Mouse (Mus musculus): ENCODE measurements around the gene Xirp2. TPM values are rescaled to one million over a fixed set of nuclear protein-coding genes. Genes with fewer than 3 reads are reported as not detected.
"Not testable (repeated sequence)": the region's sequence is repeated elsewhere in the genome, so short reads cannot be mapped to it uniquely, and the experiment has no call there.

Gene Xirp2
- not detected in 2 replicates for polyA plus RNA-seq (2016; fragmentation: Nextera tagmentation; extraction: Ambion mirVana)

- H3K4me3 ChIP-seq, result no peak within 1 kb of the TSS
- no peak within 1 kb of the TSS for H3K27ac ChIP-seq
- no peaks in the 10 kb centered on the region for H3K27me3 ChIP-seq
- 69% methylated on average over 3 of the region's 3 CpGs for WGBS
- no peaks in the 10 kb centered on the region for H3K9me3 ChIP-seq (replicated peaks)
- no peaks in the 10 kb centered on the region for H3K36me3 ChIP-seq
- no peak within 1 kb of the TSS for H3K4me2 ChIP-seq (replicated peaks)
- H3K9ac ChIP-seq, result no peak within 1 kb of the TSS
- no peaks in the 10 kb centered on the region for H3K4me1 ChIP-seq
- no peak for ATAC-seq (ENCODE audit: low FRiP score)
Observed at GRCm38 (mm10) chr2:67445780-67446179, at the start of gene Xirp2. TSS of gene Xirp2 (plus strand) at chr2:67446002.

- H3K9ac ChIP-seq, result not testable (repeated sequence)
Observed at GRCm38 (mm10) chr2:67413425-67413824, 32.4 kb upstream of the Xirp2 start, which contains the start of gene Gm21830. TSS of gene Gm21830 (plus strand) at chr2:67413725.

GRCm38 (mm10) chr2:67420853-67421252 lies 24.9 kb upstream of the Xirp2 start:
- H3K4me3 ChIP-seq, result no peak overlapping the region
- H3K9ac ChIP-seq, result no peak overlapping the region
- H3K4me2 ChIP-seq (replicated peaks), result no peak overlapping the region
- H3K4me1 ChIP-seq, result no peaks in the 10 kb centered on the region
- H3K36me3 ChIP-seq, result no peaks in the 10 kb centered on the region
- no peak overlapping the region for H3K27ac ChIP-seq
- no peaks in the 10 kb centered on the region for H3K9me3 ChIP-seq (replicated peaks)
- ATAC-seq (ENCODE audit: low FRiP score), result no peak
- no peaks in the 10 kb centered on the region for H3K27me3 ChIP-seq

More at GRCm38 (mm10) chr2:67413425-67413824, 32.4 kb upstream of the Xirp2 start, which contains the start of gene Gm21830:
- not testable (repeated sequence) for H3K4me3 ChIP-seq; H3K4me1 ChIP-seq; H3K27ac ChIP-seq; H3K27me3 ChIP-seq; ATAC-seq (ENCODE audit: low FRiP score); H3K4me2 ChIP-seq (replicated peaks); H3K36me3 ChIP-seq; H3K9me3 ChIP-seq (replicated peaks)
- WGBS, result no CpG with 5 or more reads among the region's 1 CpGs

- no peaks in the 10 kb centered on the region for H3K4me1 ChIP-seq
- H3K4me2 ChIP-seq (replicated peaks), result no peak overlapping the region
- H3K9ac ChIP-seq, result no peak overlapping the region
- H3K36me3 ChIP-seq, result no peaks in the 10 kb centered on the region
- 100% methylated on average over 1 of the region's 1 CpGs for WGBS
- H3K9me3 ChIP-seq (replicated peaks), result no peaks in the 10 kb centered on the region
- H3K27me3 ChIP-seq, result no peaks in the 10 kb centered on the region
- no peak overlapping the region for H3K4me3 ChIP-seq
- no peak overlapping the region for H3K27ac ChIP-seq
- no peak for ATAC-seq (ENCODE audit: low FRiP score)
Observed at GRCm38 (mm10) chr2:67422799-67423198, 23.0 kb upstream of the Xirp2 start.

- H3K27me3 ChIP-seq, result no peaks in the 10 kb centered on the region
- no peaks in the 10 kb centered on the region for H3K4me1 ChIP-seq
- H3K9me3 ChIP-seq (replicated peaks), result no peaks in the 10 kb centered on the region
- 62% methylated on average over 2 of the region's 2 CpGs for WGBS
- ATAC-seq (ENCODE audit: low FRiP score), result no peak
- no peak within 1 kb of the TSS for H3K9ac ChIP-seq
- no peak within 1 kb of the TSS for H3K4me3 ChIP-seq
- H3K36me3 ChIP-seq, result no peaks in the 10 kb centered on the region
- H3K27ac ChIP-seq, result no peak within 1 kb of the TSS
- H3K4me2 ChIP-seq (replicated peaks), result no peak within 1 kb of the TSS
Observed at GRCm38 (mm10) chr2:67433081-67433480, 12.7 kb upstream of the Xirp2 start, which contains the start of gene Gm26727. TSS of gene Gm26727 (minus strand) at chr2:67433181.

- no peaks in the 10 kb centered on the region for H3K36me3 ChIP-seq
- H3K4me3 ChIP-seq, result no peak overlapping the region
- no peaks in the 10 kb centered on the region for H3K27me3 ChIP-seq
- H3K4me1 ChIP-seq, result no peaks in the 10 kb centered on the region
- no peak for ATAC-seq (ENCODE audit: low FRiP score)
- no peak overlapping the region for H3K4me2 ChIP-seq (replicated peaks)
- 89% methylated on average over 8 of the region's 8 CpGs for WGBS
- H3K27ac ChIP-seq, result no peak overlapping the region
- H3K9me3 ChIP-seq (replicated peaks), result no peaks in the 10 kb centered on the region
- H3K9ac ChIP-seq, result no peak overlapping the region
Observed at GRCm38 (mm10) chr2:67438309-67438708, 7.5 kb upstream of the Xirp2 start.

GRCm38 (mm10) chr2:67446772-67447171 lies 970 bp downstream of the Xirp2 start:
- H3K4me1 ChIP-seq, result no peaks in the 10 kb centered on the region
- no peak overlapping the region for H3K9ac ChIP-seq
- H3K9me3 ChIP-seq (replicated peaks), result no peaks in the 10 kb centered on the region
- WGBS, result 89% methylated on average over 1 of the region's 1 CpGs
- no peak overlapping the region for H3K4me2 ChIP-seq (replicated peaks)
- H3K27me3 ChIP-seq, result no peaks in the 10 kb centered on the region
- H3K36me3 ChIP-seq, result no peaks in the 10 kb centered on the region
- H3K4me3 ChIP-seq, result no peak overlapping the region
- H3K27ac ChIP-seq, result no peak overlapping the region
- ATAC-seq (ENCODE audit: low FRiP score), result no peak

GRCm38 (mm10) chr2:67447206-67447605 lies 1.4 kb downstream of the Xirp2 start:
- no peak for ATAC-seq (ENCODE audit: low FRiP score)
- no peaks in the 10 kb centered on the region for H3K27me3 ChIP-seq
- no peak overlapping the region for H3K4me3 ChIP-seq
- H3K27ac ChIP-seq, result no peak overlapping the region
- H3K9ac ChIP-seq, result no peak overlapping the region
- H3K9me3 ChIP-seq (replicated peaks), result no peaks in the 10 kb centered on the region
- no peak overlapping the region for H3K4me2 ChIP-seq (replicated peaks)
- WGBS, result 77% methylated on average over 12 of the region's 12 CpGs
- H3K4me1 ChIP-seq, result no peaks in the 10 kb centered on the region
- no peaks in the 10 kb centered on the region for H3K36me3 ChIP-seq

- Histone ChIP-seq H3K4me2 (replicated peaks) (no peak overlapping the region), H3K27me3 (no peaks in the 10 kb centered on the region), H3K9ac (no peak overlapping the region), H3K4me3 (no peak overlapping the region), H3K36me3 (no peaks in the 10 kb centered on the region), H3K9me3 (replicated peaks) (no peaks in the 10 kb centered on the region), H3K27ac (no peak overlapping the region), H3K4me1 (no peaks in the 10 kb centered on the region)
- ATAC-seq (ENCODE audit: low FRiP score), result no peak
- 79% methylated on average over 3 of the region's 3 CpGs for WGBS
Observed at GRCm38 (mm10) chr2:67460857-67461256, 15.1 kb downstream of the Xirp2 start.

- Histone ChIP-seq H3K4me1 (no peaks in the 10 kb centered on the region), H3K9ac (no peak overlapping the region), H3K27me3 (no peaks in the 10 kb centered on the region), H3K36me3 (no peaks in the 10 kb centered on the region), H3K27ac (no peak overlapping the region), H3K9me3 (replicated peaks) (no peaks in the 10 kb centered on the region), H3K4me2 (replicated peaks) (no peak overlapping the region), H3K4me3 (no peak overlapping the region)
- WGBS, result 91% methylated on average over 7 of the region's 7 CpGs
- ATAC-seq (ENCODE audit: low FRiP score), result no peak
Observed at GRCm38 (mm10) chr2:67467036-67467435, 21.2 kb downstream of the Xirp2 start.

- not testable (repeated sequence) for H3K9me3 ChIP-seq (replicated peaks); H3K4me2 ChIP-seq (replicated peaks); ATAC-seq (ENCODE audit: low FRiP score); H3K27me3 ChIP-seq; H3K4me1 ChIP-seq; H3K4me3 ChIP-seq; H3K27ac ChIP-seq; H3K9ac ChIP-seq; H3K36me3 ChIP-seq
- WGBS, result 91% methylated on average over 5 of the region's 5 CpGs
Observed at GRCm38 (mm10) chr2:67470030-67470429, 24.2 kb downstream of the Xirp2 start.

GRCm38 (mm10) chr2:67477753-67478152 lies 32.0 kb downstream of the Xirp2 start:
- Histone ChIP-seq H3K4me3 (no peak overlapping the region), H3K4me2 (replicated peaks) (no peak overlapping the region), H3K4me1 (no peaks in the 10 kb centered on the region), H3K9me3 (replicated peaks) (no peaks in the 10 kb centered on the region), H3K27ac (no peak overlapping the region), H3K36me3 (no peaks in the 10 kb centered on the region), H3K27me3 (no peaks in the 10 kb centered on the region), H3K9ac (no peak overlapping the region)
- no peak for ATAC-seq (ENCODE audit: low FRiP score)
- WGBS, result 18% methylated on average over 6 of the region's 6 CpGs

- H3K9me3 ChIP-seq (replicated peaks), result no peaks in the 10 kb centered on the region
- H3K27me3 ChIP-seq, result no peaks in the 10 kb centered on the region
- 60% methylated on average over 3 of the region's 3 CpGs for WGBS
- ATAC-seq (ENCODE audit: low FRiP score), result no peak
- no peak overlapping the region for H3K4me3 ChIP-seq
- H3K4me2 ChIP-seq (replicated peaks), result no peak overlapping the region
- no peak overlapping the region for H3K27ac ChIP-seq
- H3K9ac ChIP-seq, result no peak overlapping the region
- no peaks in the 10 kb centered on the region for H3K36me3 ChIP-seq
- H3K4me1 ChIP-seq, result peaks cover 5% of the 10 kb centered on the region
Observed at GRCm38 (mm10) chr2:67481051-67481450, 35.2 kb downstream of the Xirp2 start.
